Mouse (Mus musculus) lung, postnatal 0 days (tissue): ENCODE data around the gene Traf4.

ENCODE experiments used
- CTCF ChIP-seq: IDR thresholded peaks from 2 replicates; pipeline ENCODE4 v1.5.1; 2016; ENCODE audit warnings: antibody characterized with exemption, mild to moderate bottlenecking
- EP300 ChIP-seq: IDR thresholded peaks from 2 replicates; pipeline ENCODE4 v1.6.1; 2016; ENCODE audit warnings: antibody characterized with exemption, mild to moderate bottlenecking, control low read depth

DNA sequence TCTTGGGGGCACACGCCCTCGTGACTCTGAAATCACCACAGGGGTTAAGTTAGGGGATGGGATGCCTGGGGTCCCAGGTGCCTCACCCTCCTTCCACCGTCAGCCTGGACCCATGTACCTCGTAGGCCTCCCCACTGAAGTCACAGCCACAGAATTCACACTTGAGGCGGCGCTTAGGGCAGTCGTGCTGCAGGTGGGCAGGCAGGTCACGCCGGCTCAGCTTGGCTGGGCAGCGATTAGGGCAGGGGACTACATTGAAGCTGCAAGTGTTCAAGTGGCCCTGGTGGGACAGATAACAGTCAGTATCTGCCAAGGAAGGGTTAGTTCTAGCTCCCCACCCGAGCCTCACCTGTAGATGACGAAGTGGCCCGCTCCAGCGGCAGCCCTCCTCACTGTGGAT is 4.2 kb downstream of the Traf4 start:
- TF ChIP-seq CTCF, result no peak
- TF ChIP-seq EP300, result no peak
